In genomic region chr15:83999071-83999470, GRCm38 (mm10) we compare ENCODE assay signal across 18 mouse cellular contexts.
DNase-seq lines count a peak whose midpoint lies in the region; ATAC-seq lines count a peak whose summit lies in the region.
"Had no signal": no experiment of that assay in that cellular context is flagged by ENCODE, and none has a peak within 500 bp of the region (broad histone marks: within the 10 kb centered on the region; RNA-seq: fewer than 3 reads in every experiment).

No protein-coding gene starts in this region.

- 86% methylated on average over 3 of the region's 3 CpGs for WGBS in hindbrain, embryonic 14.5 days
- WGBS in hindbrain, embryonic 12.5 days: 87% methylated on average over 3 of the region's 3 CpGs
- WGBS in midbrain, embryonic 16.5 days: 93% methylated on average over 3 of the region's 3 CpGs
- WGBS in midbrain, embryonic 10.5 days: 85% methylated on average over 3 of the region's 3 CpGs

- no peak for ATAC-seq in hindbrain, embryonic 14.5 days (ENCODE audit: low FRiP score)
- no peak for ATAC-seq in hindbrain, embryonic 12.5 days (ENCODE audit: low FRiP score)
- ATAC-seq in midbrain, embryonic 16.5 days: no peak
- ATAC-seq: intestine, postnatal 0 days; lung, postnatal 0 days had no signal

- H3K36me3 ChIP-seq in hindbrain, embryonic 14.5 days (replicated peaks; ENCODE audit: control insufficient read depth, insufficient read depth): no peaks in the 10 kb centered on the region
- no peaks in the 10 kb centered on the region for H3K36me3 ChIP-seq in hindbrain, embryonic 12.5 days
- no peaks in the 10 kb centered on the region for H3K36me3 ChIP-seq in midbrain, embryonic 16.5 days (ENCODE audit: control insufficient read depth, insufficient read depth, low read length)
- no peaks in the 10 kb centered on the region for H3K36me3 ChIP-seq in midbrain, embryonic 10.5 days
- H3K36me3 ChIP-seq: heart, embryonic 10.5 days; limb, embryonic 15.5 days; liver, embryonic 15.5 days had no signal

- no peak overlapping the region for H3K9ac ChIP-seq in hindbrain, embryonic 14.5 days
- no peak overlapping the region for H3K9ac ChIP-seq in hindbrain, embryonic 12.5 days
- no peak overlapping the region for H3K9ac ChIP-seq in midbrain, embryonic 16.5 days (ENCODE audit: low read depth, low read length)
- H3K9ac ChIP-seq: limb, embryonic 15.5 days; liver, embryonic 15.5 days had no signal

- H3K4me1 ChIP-seq in hindbrain, embryonic 14.5 days (replicated peaks; ENCODE audit: control insufficient read depth, insufficient read depth, low read length): peaks cover 12% of the 10 kb centered on the region
- peaks cover 19% of the 10 kb centered on the region for H3K4me1 ChIP-seq in hindbrain, embryonic 12.5 days
- peaks cover 2% of the 10 kb centered on the region; the same call in 1 of the 2 replicates for H3K4me1 ChIP-seq in midbrain, embryonic 16.5 days (ENCODE audit: control insufficient read depth, insufficient read depth, low read length)
- H3K4me1 ChIP-seq in midbrain, embryonic 10.5 days: peaks cover 21% of the 10 kb centered on the region
- H3K4me1 ChIP-seq: heart, embryonic 10.5 days; liver, embryonic 15.5 days had no signal

- H3K9me3 ChIP-seq in hindbrain, embryonic 14.5 days (ENCODE audit: control insufficient read depth, low read length): no peaks in the 10 kb centered on the region
- H3K9me3 ChIP-seq in hindbrain, embryonic 12.5 days (replicated peaks): no peaks in the 10 kb centered on the region
- no peaks in the 10 kb centered on the region for H3K9me3 ChIP-seq in midbrain, embryonic 16.5 days (replicated peaks; ENCODE audit: control insufficient read depth, low read length, poor library complexity, severe bottlenecking)
- no peaks in the 10 kb centered on the region for H3K9me3 ChIP-seq in midbrain, embryonic 10.5 days (replicated peaks)
- H3K9me3 ChIP-seq: heart, embryonic 10.5 days; limb, embryonic 15.5 days; liver, embryonic 15.5 days had no signal

- no peak overlapping the region for H3K4me3 ChIP-seq in hindbrain, embryonic 14.5 days (replicated peaks; ENCODE audit: low read length)
- H3K4me3 ChIP-seq in hindbrain, embryonic 12.5 days: no peak overlapping the region
- no peak overlapping the region for H3K4me3 ChIP-seq in midbrain, embryonic 16.5 days (ENCODE audit: low read depth, low read length)
- H3K4me3 ChIP-seq in midbrain, embryonic 10.5 days: no peak overlapping the region
- H3K4me3 ChIP-seq: heart, embryonic 10.5 days; limb, embryonic 15.5 days; liver, embryonic 15.5 days had no signal

- peak overlapping the region; percentile 57; the same call in 1 of the 2 replicates for H3K27ac ChIP-seq in hindbrain, embryonic 14.5 days
- H3K27ac ChIP-seq in hindbrain, embryonic 12.5 days: no peak overlapping the region
- H3K27ac ChIP-seq in midbrain, embryonic 16.5 days (ENCODE audit: low read length): peak overlapping the region; percentile 38; the same call in 1 of the 2 replicates
- H3K27ac ChIP-seq in midbrain, embryonic 10.5 days (replicated peaks): no peak overlapping the region
- H3K27ac ChIP-seq: heart, embryonic 10.5 days; limb, embryonic 15.5 days; liver, embryonic 15.5 days; macrophage had no signal

- no peak overlapping the region for H3K4me2 ChIP-seq in hindbrain, embryonic 14.5 days (replicated peaks)
- no peak overlapping the region for H3K4me2 ChIP-seq in hindbrain, embryonic 12.5 days (replicated peaks)
- no peak overlapping the region for H3K4me2 ChIP-seq in midbrain, embryonic 16.5 days (ENCODE audit: low read length)
- H3K4me2 ChIP-seq: limb, embryonic 15.5 days; liver, embryonic 15.5 days had no signal

- peak; percentile 34 for DNase-seq in cerebellum, adult 9-10 months
- DNase-seq in cerebellum, postnatal 4 days (ENCODE audit: low spot score in 2 of 2): no peak
- no peak for DNase-seq in hindbrain, embryonic 14.5 days (ENCODE audit: low spot score)
- DNase-seq in midbrain, embryonic 10.5 days (ENCODE audit: low spot score): no peak
- DNase-seq in liver: no peak
- DNase-seq: adrenal gland, postnatal 25 days; gastrocnemius, postnatal 10 days; heart, postnatal 4 days; kidney, postnatal 36 days; retina, postnatal 1 day had no signal

- no peaks in the 10 kb centered on the region for H3K27me3 ChIP-seq in hindbrain, embryonic 14.5 days (ENCODE audit: control insufficient read depth, insufficient read depth, low read length)
- H3K27me3 ChIP-seq in hindbrain, embryonic 12.5 days: peaks cover 8% of the 10 kb centered on the region; the same call in 1 of the 2 replicates
- no peaks in the 10 kb centered on the region for H3K27me3 ChIP-seq in midbrain, embryonic 16.5 days (ENCODE audit: control insufficient read depth, insufficient read depth, low read depth, low read length)
- peaks cover 34% of the 10 kb centered on the region for H3K27me3 ChIP-seq in midbrain, embryonic 10.5 days (ENCODE audit: low read depth, poor library complexity, severe bottlenecking)
- H3K27me3 ChIP-seq: liver, embryonic 15.5 days had no signal

Comparison
In these comparisons a context has a peak if more than half of its experiments do, and no peak if none do; other contexts are left out.
1. H3K27ac ChIP-seq: peak in hindbrain, embryonic 14.5 days (single experiment) and midbrain, embryonic 16.5 days (single experiment); none in hindbrain, embryonic 12.5 days (single experiment) and midbrain, embryonic 10.5 days (single experiment).